Mouse (Mus musculus) urinary bladder, postnatal 4 days (tissue): ENCODE measurements around the gene Sorcs2.

Experiments
- DNase-seq, 2 experiments: peaks; one replicate each; pipeline ENCODE4 v3.0.0; 2021 to 2022; ENCODE audit warnings: low spot score in 2 of 2

Sorcs2 gene

GRCm38 (mm10) chr5:36359535-36360243 lies 38.2 kb downstream of the Sorcs2 start:
- DNase-seq: no peak

DNA sequence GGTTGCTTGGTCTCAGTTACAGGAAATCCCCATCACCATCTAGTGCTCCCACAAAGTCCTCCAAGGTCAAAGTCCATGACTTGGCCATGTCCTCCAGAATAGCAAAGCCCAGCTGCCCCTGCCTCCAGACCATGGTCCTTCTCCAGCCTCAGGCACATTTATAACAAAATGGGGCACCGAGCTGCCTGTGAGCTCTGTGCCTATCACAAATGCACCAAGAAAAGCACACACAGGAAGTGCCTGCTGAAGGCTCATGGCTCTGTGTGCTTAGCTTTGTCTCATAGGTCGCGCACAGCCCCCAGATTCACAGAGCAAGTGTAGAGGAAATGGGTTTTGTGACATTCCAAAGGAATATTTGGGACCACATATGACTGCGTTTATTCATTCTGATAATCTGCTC lies 39.8 kb downstream of the Sorcs2 start:
- no peak for DNase-seq

DNA sequence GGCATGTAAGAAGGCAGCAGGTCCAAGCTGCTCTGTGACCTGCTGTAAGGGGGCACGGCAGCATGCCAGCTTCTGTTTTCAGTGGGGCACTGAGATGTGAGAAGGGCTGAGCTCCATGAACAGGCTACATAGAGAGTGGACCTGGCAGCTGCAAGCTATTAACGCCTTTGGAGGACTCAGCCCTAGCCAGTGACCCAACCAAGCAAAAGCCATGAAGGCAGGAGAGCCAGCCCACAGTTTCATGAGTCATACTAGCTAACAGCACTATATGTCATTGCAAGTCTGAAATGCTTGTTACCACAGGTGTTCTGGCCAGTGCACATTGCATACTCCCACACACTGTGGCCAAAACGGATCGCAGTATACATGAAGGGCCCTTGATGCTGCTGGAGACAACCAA lies 41.3 kb downstream of the Sorcs2 start:
- DNase-seq: no peak

- no peak for DNase-seq
Measured at GRCm38 (mm10) chr5:36355683-36356082, 42.3 kb downstream of the Sorcs2 start.

DNA sequence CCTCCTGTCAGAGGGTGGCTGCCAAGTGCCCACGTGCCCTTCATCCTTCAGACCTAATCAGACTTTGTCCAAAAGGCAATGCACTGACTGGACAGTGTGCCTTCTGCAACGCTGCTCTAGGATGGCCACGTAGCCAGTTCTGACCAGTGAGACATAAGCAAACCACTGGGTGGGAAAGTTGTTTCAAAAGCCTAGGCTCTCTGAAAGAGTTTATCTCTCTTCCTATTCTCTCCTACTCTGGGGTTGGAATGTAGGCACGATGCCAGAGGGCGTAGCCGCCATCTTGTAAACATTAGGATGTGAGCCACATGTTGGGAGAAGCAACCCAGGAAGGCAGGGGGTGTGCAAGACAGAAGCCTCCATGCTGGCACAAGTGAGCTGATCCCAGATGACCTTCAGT lies 44.3 kb downstream of the Sorcs2 start:
- DNase-seq: peak; percentile 54 to 73

DNA sequence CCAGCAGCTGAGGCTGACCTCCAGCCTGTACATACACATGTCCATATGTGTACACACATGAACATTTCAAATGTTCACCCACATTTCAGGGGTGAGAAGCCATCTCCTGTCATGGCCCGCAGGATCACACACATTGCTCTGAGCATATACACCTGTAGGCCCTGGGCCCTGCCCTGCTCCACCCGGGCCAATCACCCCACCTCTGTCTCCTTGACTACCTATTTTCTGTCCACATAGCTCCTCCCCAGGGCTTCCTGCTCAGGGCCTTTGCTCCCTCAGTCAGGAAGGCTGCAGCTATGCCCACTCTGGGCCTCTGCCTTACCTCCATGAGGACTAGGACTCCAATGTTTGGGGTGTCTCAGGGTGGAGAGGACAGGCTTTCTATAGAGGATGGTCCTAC lies 44.7 kb downstream of the Sorcs2 start:
- no peak for DNase-seq

GRCm38 (mm10) chr5:36346698-36347097 lies 51.2 kb downstream of the Sorcs2 start:
- DNase-seq: no peak

DNA sequence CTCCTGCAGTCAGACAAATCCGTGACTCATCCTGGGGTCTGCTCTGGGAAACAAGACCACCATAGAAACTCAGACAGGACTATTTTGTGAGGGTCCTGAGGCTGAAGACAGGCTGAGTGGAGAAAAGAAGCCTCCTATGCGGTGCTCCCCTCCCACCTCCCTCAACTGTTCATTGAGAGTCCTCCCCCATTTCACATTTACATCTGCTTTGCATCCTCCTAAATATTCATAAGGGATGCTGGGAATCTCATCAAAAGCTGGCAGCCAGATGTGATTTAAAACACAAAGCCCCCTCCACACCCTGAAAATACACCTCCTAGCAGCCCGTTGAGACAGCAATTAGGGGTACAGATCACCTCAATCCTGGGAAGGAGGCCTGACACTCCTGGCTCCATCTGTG lies 58.7 kb downstream of the Sorcs2 start:
- DNase-seq: no peak

- DNase-seq: no peak
Measured at GRCm38 (mm10) chr5:36336252-36336651, 61.7 kb downstream of the Sorcs2 start.

- DNase-seq: no peak
Measured at GRCm38 (mm10) chr5:36335661-36336060, 62.3 kb downstream of the Sorcs2 start.

DNA sequence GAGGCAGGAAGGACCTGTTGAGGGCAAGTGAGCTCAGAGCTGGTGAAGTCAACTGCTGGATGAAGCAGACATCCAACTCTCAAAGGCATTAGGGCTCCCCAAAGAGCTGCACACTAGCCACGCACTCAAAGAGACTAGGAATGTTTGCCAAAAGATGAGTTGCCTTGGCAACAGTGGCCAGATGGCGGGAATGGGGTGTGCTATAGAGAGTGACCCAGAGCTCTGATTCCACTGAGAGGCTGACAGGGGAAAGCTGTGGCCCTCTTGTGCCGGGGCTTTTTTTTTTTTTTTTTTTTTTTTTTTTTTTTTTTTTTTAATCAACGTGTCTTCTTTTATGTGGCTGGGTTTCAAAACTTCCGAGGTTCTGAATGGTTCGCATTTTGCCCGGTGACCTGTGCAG lies 63.7 kb downstream of the Sorcs2 start:
- no peak for DNase-seq

GRCm38 (mm10) chr5:36330472-36331155 lies 67.3 kb downstream of the Sorcs2 start:
- no peak for DNase-seq

GRCm38 (mm10) chr5:36326057-36327010 lies 71.6 kb downstream of the Sorcs2 start:
- DNase-seq: no peak

GRCm38 (mm10) chr5:36324140-36324572 lies 73.8 kb downstream of the Sorcs2 start:
- DNase-seq: peak; percentile 65 to 66

- peak; percentile 73 to 83 for DNase-seq
Measured at GRCm38 (mm10) chr5:36323526-36323925, 74.4 kb downstream of the Sorcs2 start.

GRCm38 (mm10) chr5:36321581-36321980 lies 76.4 kb downstream of the Sorcs2 start:
- DNase-seq: peak in 1 of 2 experiments; percentile 66

DNA sequence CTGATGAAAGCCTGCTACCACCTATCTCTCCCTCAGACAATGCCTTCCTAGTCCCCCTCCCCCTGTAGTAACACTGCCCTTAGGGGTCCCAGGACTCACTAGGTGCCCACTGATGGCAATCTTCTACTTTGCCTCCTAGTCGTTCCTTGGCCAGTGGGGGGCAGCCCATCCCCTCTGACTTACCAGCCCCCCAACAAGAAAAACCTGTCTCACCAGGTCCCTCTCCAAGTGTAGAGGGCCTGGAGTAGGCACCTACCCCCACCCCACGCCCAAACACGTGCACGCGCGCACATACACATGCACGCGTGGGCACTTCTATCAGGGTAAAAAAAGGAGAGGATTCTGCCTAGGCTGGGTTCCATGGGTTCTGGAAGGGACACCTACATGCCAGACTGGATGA lies 77.3 kb downstream of the Sorcs2 start:
- DNase-seq: no peak

- no peak for DNase-seq
Measured at GRCm38 (mm10) chr5:36317641-36318368, 80.1 kb downstream of the Sorcs2 start.

GRCm38 (mm10) chr5:36315106-36315505 lies 82.8 kb downstream of the Sorcs2 start:
- no peak for DNase-seq

GRCm38 (mm10) chr5:36313353-36314079 lies 84.4 kb downstream of the Sorcs2 start:
- no peak for DNase-seq

- DNase-seq: no peak
Measured at GRCm38 (mm10) chr5:36312926-36313325, 85.0 kb downstream of the Sorcs2 start.
